Mouse (Mus musculus) lung, postnatal 0 days (tissue): ENCODE data around the gene Acsm2. TPM values are rescaled to one million over a fixed set of nuclear protein-coding genes. Genes with fewer than 3 reads are reported as not detected.
"Not testable (repeated sequence)": the region's sequence is repeated elsewhere in the genome, so short reads cannot be mapped to it uniquely, and the experiment has no call there.

Experiments used
- ATAC-seq: fragments of 200-750 bp; cut with Nextera tagmentation; 2 replicates; pipeline ENCODE4 v1.8.0; 2017; ENCODE audit warnings: moderate library complexity
- DNase-seq: peaks from one replicate; pipeline ENCODE4 v3.0.0-alpha.2; 2016; ENCODE audit warnings: low spot score
- H3K27ac ChIP-seq: fragments of 300-500 bp; sonication (generic); 2 replicates; pipeline ENCODE4 v1.5.1; 2014; ENCODE audit warnings: antibody characterized with exemption, mild to moderate bottlenecking, low read length, mixed read lengths
- H3K27me3 ChIP-seq: fragments of 300-500 bp; sonication (generic); replicated peaks from 2 replicates; pipeline ENCODE4 v1.6.1; 2014; ENCODE audit warnings: low read length, mixed read lengths; ENCODE audit not compliant: insufficient read depth
- H3K36me3 ChIP-seq: fragments of 300-500 bp; sonication (generic); 2 replicates; pipeline ENCODE4 v1.6.1; 2014; ENCODE audit warnings: low read length, mixed read lengths; ENCODE audit not compliant: insufficient read depth
- H3K4me1 ChIP-seq: fragments of 300-500 bp; sonication (generic); 2 replicates; pipeline ENCODE4 v1.6.1; 2014; ENCODE audit warnings: antibody characterized with exemption, low read depth, low read length, mixed read lengths; ENCODE audit not compliant: insufficient read depth
- H3K4me2 ChIP-seq: fragments of 300-500 bp; sonication (generic); replicated peaks from 2 replicates; pipeline ENCODE4 v1.6.1; 2014; ENCODE audit warnings: low read depth, mild to moderate bottlenecking, low read length, moderate library complexity, mixed read lengths
- H3K4me3 ChIP-seq: fragments of 300-500 bp; sonication (generic); 2 replicates; pipeline ENCODE4 v1.5.1; 2014; ENCODE audit warnings: low read depth, low read length
- H3K9ac ChIP-seq: fragments of 300-500 bp; sonication (generic); replicated peaks from 2 replicates; pipeline ENCODE4 v1.6.1; 2014; ENCODE audit warnings: low read depth, mild to moderate bottlenecking
- H3K9me3 ChIP-seq: fragments of 300-500 bp; sonication (generic); 2 replicates; pipeline ENCODE4 v1.6.1; 2016; ENCODE audit warnings: low read length, mixed read lengths
- CTCF ChIP-seq: IDR thresholded peaks from 2 replicates; pipeline ENCODE4 v1.5.1; 2016; ENCODE audit warnings: antibody characterized with exemption, mild to moderate bottlenecking
- EP300 ChIP-seq: IDR thresholded peaks from 2 replicates; pipeline ENCODE4 v1.6.1; 2016; ENCODE audit warnings: antibody characterized with exemption, mild to moderate bottlenecking, control low read depth
- WGBS: fragments of 180-500 bp; shearing (Covaris S2); extraction: QIAGEN DNeasy Blood & Tissue Kit; methylation state at CpG from one replicate; pipeline ENCODE4 v1.1.7; 2014; 5-methylcytosine and 5-hydroxymethylcytosine counted together
- polyA plus RNA-seq: library from polyadenylated mRNA; unstranded; fragments of >200 nt; fragmentation: Nextera tagmentation; extraction: Ambion mirVana; gene quantifications from 2 replicates; pipeline ENCODE4 v1.2.1, GENCODE M21; 2015

Gene Acsm2
- polyA plus RNA-seq, 1 experiment from 2014 or later, result not detected

GRCm38 (mm10) chr7:119559789-119560451, 5.8 kb downstream of the Acsm2 start:
- no peak for ATAC-seq
- Histone ChIP-seq H3K9ac (no peak overlapping the region), H3K4me3 (no peak overlapping the region), H3K36me3 (no peaks in the 10 kb centered on the region), H3K27me3 (no peaks in the 10 kb centered on the region), H3K27ac (no peak overlapping the region), H3K9me3 (no peaks in the 10 kb centered on the region), H3K4me1 (no peaks in the 10 kb centered on the region), H3K4me2 (no peak overlapping the region)
- DNase-seq, result no peak
- no peak for TF ChIP-seq CTCF
- TF ChIP-seq EP300, result no peak
- WGBS, result 66% methylated on average over 3 of the region's 3 CpGs

GRCm38 (mm10) chr7:119560452-119560835, 6.3 kb downstream of the Acsm2 start:
- H3K4me3 ChIP-seq, result no peak overlapping the region
- no peak for ATAC-seq
- no peak overlapping the region for H3K9ac ChIP-seq
- 75% methylated on average over 3 of the region's 3 CpGs for WGBS
- no peak for DNase-seq
- H3K27ac ChIP-seq, result no peak overlapping the region
- no peak overlapping the region for H3K4me2 ChIP-seq
- H3K36me3 ChIP-seq, result no peaks in the 10 kb centered on the region
- H3K27me3 ChIP-seq, result no peaks in the 10 kb centered on the region
- no peaks in the 10 kb centered on the region for H3K4me1 ChIP-seq
- no peaks in the 10 kb centered on the region for H3K9me3 ChIP-seq
- TF ChIP-seq CTCF (no peak), EP300 (no peak)

- no peak for DNase-seq
- Histone ChIP-seq H3K27me3 (no peaks in the 10 kb centered on the region), H3K9ac (no peak overlapping the region), H3K9me3 (no peaks in the 10 kb centered on the region), H3K4me2 (no peak overlapping the region), H3K4me3 (no peak overlapping the region), H3K27ac (no peak overlapping the region), H3K36me3 (no peaks in the 10 kb centered on the region), H3K4me1 (no peaks in the 10 kb centered on the region)
- ATAC-seq, result no peak
- WGBS, result 43% methylated on average over 4 of the region's 4 CpGs
- no peak for TF ChIP-seq CTCF
- TF ChIP-seq EP300, result no peak
Measured at GRCm38 (mm10) chr7:119561441-119561840, 7.3 kb downstream of the Acsm2 start.

GRCm38 (mm10) chr7:119562476-119562875, 8.3 kb downstream of the Acsm2 start:
- not testable (repeated sequence) for H3K9me3 ChIP-seq, H3K27ac ChIP-seq, H3K9ac ChIP-seq, H3K36me3 ChIP-seq, H3K4me2 ChIP-seq, ATAC-seq, DNase-seq, H3K4me1 ChIP-seq, H3K27me3 ChIP-seq, H3K4me3 ChIP-seq
- 80% methylated on average over 2 of the region's 2 CpGs for WGBS

- Histone ChIP-seq H3K4me1 (no peaks in the 10 kb centered on the region), H3K4me3 (no peak overlapping the region), H3K4me2 (no peak overlapping the region), H3K27me3 (no peaks in the 10 kb centered on the region), H3K27ac (no peak overlapping the region), H3K36me3 (no peaks in the 10 kb centered on the region), H3K9ac (no peak overlapping the region), H3K9me3 (no peaks in the 10 kb centered on the region)
- 50% methylated on average over 3 of the region's 3 CpGs for WGBS
- DNase-seq (no peak), ATAC-seq (no peak)
- no peak for TF ChIP-seq EP300
- no peak for TF ChIP-seq CTCF
Measured at GRCm38 (mm10) chr7:119594530-119595107, 40.5 kb downstream of the Acsm2 start.

- H3K27me3 ChIP-seq, result no peaks in the 10 kb centered on the region
- TF ChIP-seq CTCF (no peak), EP300 (no peak)
- no peak overlapping the region for H3K27ac ChIP-seq
- no peak overlapping the region for H3K4me3 ChIP-seq
- no peaks in the 10 kb centered on the region for H3K9me3 ChIP-seq
- H3K9ac ChIP-seq, result no peak overlapping the region
- ATAC-seq, result no peak
- DNase-seq, result no peak
- no peak overlapping the region for H3K4me2 ChIP-seq
- no peaks in the 10 kb centered on the region for H3K4me1 ChIP-seq
- 35% methylated on average over 1 of the region's 1 CpGs for WGBS
- H3K36me3 ChIP-seq, result no peaks in the 10 kb centered on the region
Measured at GRCm38 (mm10) chr7:119595306-119595705, 41.2 kb downstream of the Acsm2 start.
